Mouse (Mus musculus) stomach, embryonic 15.5 days (tissue): ENCODE data around the gene Spata3. TPM values are rescaled to one million over a fixed set of nuclear protein-coding genes. Genes with fewer than 3 reads are reported as not detected.
"Not testable (repeated sequence)": the region's sequence is repeated elsewhere in the genome, so short reads cannot be mapped to it uniquely, and the experiment has no call there.

ENCODE experiments used
- ATAC-seq: fragments of 200-750 bp; cut with Nextera tagmentation; 2 replicates; pipeline ENCODE4 v1.8.0; 2017; ENCODE audit warnings: low read depth, moderate number of reproducible peaks, moderate TSS enrichment; ENCODE audit not compliant: insufficient read depth, low FRiP score
- H3K27ac ChIP-seq: fragments of 300-500 bp; sonication (generic); 2 replicates; pipeline ENCODE4 v1.5.1; 2015; ENCODE audit warnings: mild to moderate bottlenecking, inconsistent platforms
- H3K27me3 ChIP-seq: fragments of 300-500 bp; sonication (generic); replicated peaks from 2 replicates; pipeline ENCODE4 v1.6.1; 2015; ENCODE audit warnings: inconsistent platforms
- H3K36me3 ChIP-seq: fragments of 300-500 bp; sonication (generic); 2 replicates; pipeline ENCODE4 v1.6.1; 2015; ENCODE audit warnings: inconsistent platforms
- H3K4me1 ChIP-seq: fragments of 300-500 bp; sonication (generic); 2 replicates; pipeline ENCODE4 v1.6.1; 2015; ENCODE audit warnings: inconsistent platforms
- H3K4me2 ChIP-seq: fragments of 300-500 bp; sonication (generic); 2 replicates; pipeline ENCODE4 v1.6.1; 2015; ENCODE audit warnings: mild to moderate bottlenecking, inconsistent platforms
- H3K4me3 ChIP-seq: fragments of 300-500 bp; sonication (generic); replicated peaks from 2 replicates; pipeline ENCODE4 v1.5.1; 2015; ENCODE audit warnings: inconsistent platforms
- H3K9ac ChIP-seq: fragments of 300-500 bp; sonication (generic); 2 replicates; pipeline ENCODE4 v1.6.1; 2015; ENCODE audit warnings: inconsistent platforms
- H3K9me3 ChIP-seq: fragments of 300-500 bp; sonication (generic); 2 replicates; pipeline ENCODE4 v1.6.1; 2016; ENCODE audit warnings: inconsistent platforms
- WGBS: fragments of 180-500 bp; shearing (Covaris S2); methylation state at CpG from one replicate; pipeline ENCODE4 v1.1.7; 2015; 5-methylcytosine and 5-hydroxymethylcytosine counted together
- polyA plus RNA-seq: library from polyadenylated mRNA; unstranded; fragments of >200 nt; fragmentation: Nextera tagmentation; extraction: Ambion mirVana; gene quantifications from 2 replicates; pipeline ENCODE4 v1.2.1, GENCODE M21; 2015

Spata3 gene
- polyA plus RNA-seq: not detected in 2 replicates

- no peaks in the 10 kb centered on the region for H3K9me3 ChIP-seq
- H3K4me1 ChIP-seq: peaks cover 4% of the 10 kb centered on the region; the same call in 1 of the 2 replicates
- peaks cover 17% of the 10 kb centered on the region for H3K27me3 ChIP-seq
- no peak within 1 kb of the TSS for H3K9ac ChIP-seq
- H3K36me3 ChIP-seq: no peaks in the 10 kb centered on the region
- no peak within 1 kb of the TSS for H3K4me2 ChIP-seq
- H3K27ac ChIP-seq: no peak within 1 kb of the TSS
- no peak for ATAC-seq
- WGBS: 86% methylated on average over 8 of the region's 8 CpGs
- H3K4me3 ChIP-seq: no peak within 1 kb of the TSS
These were observed at the start of gene Spata3 for GRCm38 (mm10) chr1:86016516-86016915. TSS of gene Spata3 (plus strand) at chr1:86016816.

GRCm38 (mm10) chr1:85969081-85969480 is 47.5 kb upstream of the Spata3 start:
- Histone ChIP-seq H3K4me2 (no peak overlapping the region), H3K4me3 (no peak overlapping the region), H3K4me1 (no peaks in the 10 kb centered on the region), H3K9ac (no peak overlapping the region), H3K27me3 (no peaks in the 10 kb centered on the region), H3K27ac (no peak overlapping the region), H3K9me3 (no peaks in the 10 kb centered on the region), H3K36me3 (no peaks in the 10 kb centered on the region)
- WGBS: 73% methylated on average over 1 of the region's 1 CpGs
- ATAC-seq: no peak

GRCm38 (mm10) chr1:85969519-85969918 is 47.1 kb upstream of the Spata3 start:
- 70% methylated on average over 1 of the region's 1 CpGs for WGBS
- ATAC-seq: no peak

GRCm38 (mm10) chr1:85971070-85971469 is 45.5 kb upstream of the Spata3 start:
- no peak overlapping the region for H3K27ac ChIP-seq
- H3K4me3 ChIP-seq: no peak overlapping the region
- H3K27me3 ChIP-seq: no peaks in the 10 kb centered on the region
- no peak for ATAC-seq
- WGBS: 85% methylated on average over 3 of the region's 3 CpGs
- no peaks in the 10 kb centered on the region for H3K9me3 ChIP-seq
- no peak overlapping the region for H3K4me2 ChIP-seq
- no peaks in the 10 kb centered on the region for H3K36me3 ChIP-seq
- H3K9ac ChIP-seq: no peak overlapping the region
- no peaks in the 10 kb centered on the region for H3K4me1 ChIP-seq

More at GRCm38 (mm10) chr1:85969519-85969918, 47.1 kb upstream of the Spata3 start:
- Histone ChIP-seq H3K9me3 (no peaks in the 10 kb centered on the region), H3K36me3 (no peaks in the 10 kb centered on the region), H3K27me3 (no peaks in the 10 kb centered on the region), H3K27ac (no peak overlapping the region), H3K4me3 (no peak overlapping the region), H3K4me2 (no peak overlapping the region), H3K4me1 (no peaks in the 10 kb centered on the region), H3K9ac (no peak overlapping the region)

- no peak overlapping the region for H3K9ac ChIP-seq
- H3K4me3 ChIP-seq: no peak overlapping the region
- H3K9me3 ChIP-seq: no peaks in the 10 kb centered on the region
- no peak overlapping the region for H3K4me2 ChIP-seq
- H3K27ac ChIP-seq: no peak overlapping the region
- H3K36me3 ChIP-seq: no peaks in the 10 kb centered on the region
- WGBS: 62% methylated on average over 3 of the region's 3 CpGs
- H3K4me1 ChIP-seq: no peaks in the 10 kb centered on the region
- no peak for ATAC-seq
- H3K27me3 ChIP-seq: no peaks in the 10 kb centered on the region
These were observed 44.3 kb upstream of the Spata3 start for GRCm38 (mm10) chr1:85972341-85972740.

GRCm38 (mm10) chr1:85973468-85973877 is 43.1 kb upstream of the Spata3 start:
- Histone ChIP-seq H3K9me3 (no peaks in the 10 kb centered on the region), H3K27ac (no peak overlapping the region), H3K4me2 (no peak overlapping the region), H3K4me1 (no peaks in the 10 kb centered on the region), H3K36me3 (no peaks in the 10 kb centered on the region), H3K4me3 (no peak overlapping the region), H3K9ac (no peak overlapping the region), H3K27me3 (no peaks in the 10 kb centered on the region)
- 82% methylated on average over 2 of the region's 2 CpGs for WGBS
- ATAC-seq: no peak

GRCm38 (mm10) chr1:85977709-85978108 is 38.9 kb upstream of the Spata3 start:
- no peak overlapping the region for H3K4me3 ChIP-seq
- no peak for ATAC-seq
- no peaks in the 10 kb centered on the region for H3K9me3 ChIP-seq
- 66% methylated on average over 3 of the region's 3 CpGs for WGBS
- no peaks in the 10 kb centered on the region for H3K36me3 ChIP-seq
- no peaks in the 10 kb centered on the region for H3K27me3 ChIP-seq
- no peaks in the 10 kb centered on the region for H3K4me1 ChIP-seq
- no peak overlapping the region for H3K9ac ChIP-seq
- no peak overlapping the region for H3K4me2 ChIP-seq
- no peak overlapping the region for H3K27ac ChIP-seq

- ATAC-seq: no peak
- 52% methylated on average over 7 of the region's 7 CpGs for WGBS
- no peak overlapping the region for H3K27ac ChIP-seq
- H3K9me3 ChIP-seq: no peaks in the 10 kb centered on the region
- H3K4me3 ChIP-seq: no peak overlapping the region
- no peaks in the 10 kb centered on the region for H3K36me3 ChIP-seq
- H3K4me1 ChIP-seq: no peaks in the 10 kb centered on the region
- no peak overlapping the region for H3K9ac ChIP-seq
- H3K4me2 ChIP-seq: no peak overlapping the region
- no peaks in the 10 kb centered on the region for H3K27me3 ChIP-seq
These were observed 34.8 kb upstream of the Spata3 start for GRCm38 (mm10) chr1:85981738-85982357.

- WGBS: 84% methylated on average over 3 of the region's 3 CpGs
- H3K27me3 ChIP-seq: no peaks in the 10 kb centered on the region
- H3K36me3 ChIP-seq: no peaks in the 10 kb centered on the region
- no peak overlapping the region for H3K4me2 ChIP-seq
- ATAC-seq: no peak
- no peak overlapping the region for H3K4me3 ChIP-seq
- H3K9me3 ChIP-seq: no peaks in the 10 kb centered on the region
- H3K27ac ChIP-seq: no peak overlapping the region
- H3K4me1 ChIP-seq: no peaks in the 10 kb centered on the region
- no peak overlapping the region for H3K9ac ChIP-seq
These were observed 30.8 kb upstream of the Spata3 start for GRCm38 (mm10) chr1:85985784-85986183.

GRCm38 (mm10) chr1:85988351-85988750 is 28.3 kb upstream of the Spata3 start:
- Histone ChIP-seq H3K27me3 (no peaks in the 10 kb centered on the region), H3K27ac (no peak overlapping the region), H3K9me3 (no peaks in the 10 kb centered on the region), H3K4me3 (no peak overlapping the region), H3K4me1 (no peaks in the 10 kb centered on the region), H3K9ac (no peak overlapping the region), H3K36me3 (no peaks in the 10 kb centered on the region), H3K4me2 (no peak overlapping the region)
- WGBS: 52% methylated on average over 4 of the region's 4 CpGs
- no peak for ATAC-seq

GRCm38 (mm10) chr1:85988882-85989281 is 27.7 kb upstream of the Spata3 start:
- not testable (repeated sequence) for H3K27ac ChIP-seq, H3K36me3 ChIP-seq, H3K4me1 ChIP-seq, H3K27me3 ChIP-seq, H3K4me2 ChIP-seq, ATAC-seq, H3K4me3 ChIP-seq, H3K9ac ChIP-seq, H3K9me3 ChIP-seq
- 72% methylated on average over 4 of the region's 4 CpGs for WGBS

GRCm38 (mm10) chr1:85992175-85992574 is 24.4 kb upstream of the Spata3 start:
- Histone ChIP-seq H3K4me1 (no peaks in the 10 kb centered on the region), H3K4me3 (no peak overlapping the region), H3K36me3 (no peaks in the 10 kb centered on the region), H3K9ac (no peak overlapping the region), H3K4me2 (no peak overlapping the region), H3K27ac (no peak overlapping the region), H3K27me3 (no peaks in the 10 kb centered on the region), H3K9me3 (no peaks in the 10 kb centered on the region)
- WGBS: 72% methylated on average over 9 of the region's 9 CpGs
- ATAC-seq: no peak

GRCm38 (mm10) chr1:85993541-85993940 is 23.1 kb upstream of the Spata3 start:
- Histone ChIP-seq H3K27ac (no peak overlapping the region), H3K27me3 (no peaks in the 10 kb centered on the region), H3K4me2 (no peak overlapping the region), H3K36me3 (no peaks in the 10 kb centered on the region), H3K4me1 (no peaks in the 10 kb centered on the region), H3K9me3 (no peaks in the 10 kb centered on the region), H3K9ac (no peak overlapping the region), H3K4me3 (no peak overlapping the region)
- 67% methylated on average over 4 of the region's 4 CpGs for WGBS
- no peak for ATAC-seq
